Mouse (Mus musculus) thymus, adult 2 months (tissue): ENCODE results near the gene Abca2. TPM values are rescaled to one million over a fixed set of nuclear protein-coding genes. Genes with fewer than 3 reads are reported as not detected.
"Not testable (repeated sequence)": the region's sequence is repeated elsewhere in the genome, so short reads cannot be mapped to it uniquely, and the experiment has no call there.

Experiments used
- DNase-seq: peaks from one replicate; pipeline ENCODE4 v3.0.0; 2021
- H3K27ac ChIP-seq: fragments of 200-500 bp; 2 replicates; pipeline ENCODE4 v1.5.1; 2012; ENCODE audit warnings: low read length, control low read depth; ENCODE audit not compliant: control insufficient read depth, insufficient read depth
- H3K27me3 ChIP-seq: fragments of 200-500 bp; 2 replicates; pipeline ENCODE4 v1.6.1; 2012; ENCODE audit warnings: mild to moderate bottlenecking, low read length, moderate library complexity, mixed read lengths; ENCODE audit not compliant: control insufficient read depth, insufficient read depth
- H3K36me3 ChIP-seq: fragments of 200-500 bp; 2 replicates; pipeline ENCODE4 v1.6.1; 2012; ENCODE audit warnings: mild to moderate bottlenecking, low read length, moderate library complexity; ENCODE audit not compliant: control insufficient read depth, insufficient read depth
- H3K4me1 ChIP-seq: fragments of 200-500 bp; replicated peaks from 2 replicates; pipeline ENCODE4 v1.6.1; 2012; ENCODE audit warnings: low read length; ENCODE audit not compliant: control insufficient read depth, insufficient read depth
- H3K4me3 ChIP-seq: fragments of 200-500 bp; 2 replicates; pipeline ENCODE4 v1.5.1; 2012; ENCODE audit warnings: mild to moderate bottlenecking, low read length, control low read depth, moderate library complexity; ENCODE audit not compliant: control insufficient read depth, insufficient read depth
- CTCF ChIP-seq: fragments of 200-500 bp; IDR thresholded peaks from 2 replicates; pipeline ENCODE4 v1.5.1; 2012; ENCODE audit warnings: mild to moderate bottlenecking, control low read depth, low read length, moderate library complexity, borderline replicate concordance; ENCODE audit not compliant: control insufficient read depth, poor library complexity, insufficient read depth; ENCODE audit errors: extremely low read depth
- POLR2A ChIP-seq: fragments of 200-500 bp; IDR thresholded peaks from 2 replicates; pipeline ENCODE4 v1.6.1; 2012; ENCODE audit warnings: mild to moderate bottlenecking, low read length, control low read depth, moderate library complexity; ENCODE audit not compliant: control insufficient read depth, poor library complexity, insufficient read depth; ENCODE audit errors: extremely low read depth
- WGBS: fragments of 180-500 bp; shearing (Covaris S2); methylation state at CpG from one replicate; pipeline ENCODE4 v1.1.7; 2018; 5-methylcytosine and 5-hydroxymethylcytosine counted together
- polyA plus RNA-seq: library from polyadenylated mRNA; depleted of rRNA; stranded (reverse); fragments of >200 nt; gene quantifications from 2 replicates; pipeline ENCODE4 v1.2.3, GENCODE M21; 2012

Gene Abca2
- polyA plus RNA-seq, 1 experiment = 86.6 TPM

DNA sequence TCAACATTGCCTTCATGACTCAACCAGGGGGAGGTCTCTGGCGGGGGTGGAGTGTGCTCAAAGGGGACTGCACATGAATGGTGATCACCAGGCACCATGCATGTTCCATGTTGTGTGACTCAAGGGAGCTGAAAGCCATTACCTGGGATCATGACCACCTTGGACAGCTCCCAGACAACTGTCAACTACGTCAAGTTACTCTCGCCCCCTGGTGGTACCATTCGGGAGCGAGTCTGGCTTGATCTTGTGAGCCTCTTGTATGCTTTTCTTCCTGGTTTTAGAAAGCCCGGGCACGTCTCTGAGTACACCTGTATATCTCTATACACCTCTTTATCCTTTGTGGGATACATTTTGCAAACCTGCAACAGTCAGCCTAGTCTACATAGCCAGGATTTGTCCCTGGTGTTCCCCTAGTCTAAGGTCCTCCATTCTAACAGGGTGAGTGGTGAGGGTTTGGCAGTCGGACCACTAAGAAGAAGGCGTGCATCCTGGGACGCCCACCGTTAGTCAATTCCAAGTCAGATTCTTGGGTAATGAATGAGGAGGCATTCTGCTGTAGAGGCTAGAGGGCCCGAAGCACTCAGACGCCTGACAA lies 26.0 kb upstream of the Abca2 start:
- H3K4me1 ChIP-seq = peaks cover 14% of the 10 kb centered on the region
- peak; percentile 84 for DNase-seq
- H3K4me3 ChIP-seq = peak overlapping the region; percentile 38
- peaks cover 18% of the 10 kb centered on the region; the same call in 1 of the 2 replicates for H3K27me3 ChIP-seq
- no peak overlapping the region for H3K27ac ChIP-seq
- H3K36me3 ChIP-seq = no peaks in the 10 kb centered on the region
- TF ChIP-seq CTCF (peak; percentile 59; the same call in 1 of the 2 replicates), POLR2A (no peak)
- 2% methylated on average over 13 of the region's 13 CpGs for WGBS

- DNase-seq = peak; percentile 47
- Histone ChIP-seq H3K27ac (no peak overlapping the region), H3K36me3 (no peaks in the 10 kb centered on the region), H3K4me3 (peak overlapping the region; percentile 38), H3K27me3 (peaks cover 18% of the 10 kb centered on the region; the same call in 1 of the 2 replicates), H3K4me1 (peaks cover 14% of the 10 kb centered on the region)
- TF ChIP-seq CTCF (no peak), POLR2A (no peak)
- WGBS = 8% methylated on average over 54 of the region's 54 CpGs
Observed at GRCm38 (mm10) chr2:25402972-25403601, 25.4 kb upstream of the Abca2 start.

DNA sequence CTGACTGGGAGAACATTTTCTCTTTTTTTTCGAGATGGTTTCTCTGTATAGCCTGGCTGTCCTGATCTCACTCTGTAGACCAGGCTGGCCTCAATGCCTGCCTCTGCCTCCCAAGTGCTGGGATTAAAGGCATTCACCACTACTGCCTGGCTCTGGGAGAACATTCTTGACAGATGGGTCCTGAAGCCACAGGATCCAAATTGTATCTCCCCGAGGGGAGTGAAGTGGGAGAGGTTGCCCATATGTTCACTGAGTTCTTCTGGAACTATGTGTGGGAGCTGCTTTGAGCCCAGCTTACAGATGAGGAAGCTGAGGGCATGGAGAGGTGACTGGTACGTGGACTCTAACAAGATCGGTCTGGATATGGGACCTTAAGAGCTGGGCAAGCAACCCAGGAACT lies 24.5 kb upstream of the Abca2 start:
- Histone ChIP-seq H3K36me3 (no peaks in the 10 kb centered on the region), H3K27me3 (peaks cover 18% of the 10 kb centered on the region; the same call in 1 of the 2 replicates), H3K4me1 (peaks cover 14% of the 10 kb centered on the region), H3K27ac (no peak overlapping the region), H3K4me3 (no peak overlapping the region)
- no peak for TF ChIP-seq CTCF
- TF ChIP-seq POLR2A = no peak
- 92% methylated on average over 4 of the region's 4 CpGs for WGBS
- no peak for DNase-seq

DNA sequence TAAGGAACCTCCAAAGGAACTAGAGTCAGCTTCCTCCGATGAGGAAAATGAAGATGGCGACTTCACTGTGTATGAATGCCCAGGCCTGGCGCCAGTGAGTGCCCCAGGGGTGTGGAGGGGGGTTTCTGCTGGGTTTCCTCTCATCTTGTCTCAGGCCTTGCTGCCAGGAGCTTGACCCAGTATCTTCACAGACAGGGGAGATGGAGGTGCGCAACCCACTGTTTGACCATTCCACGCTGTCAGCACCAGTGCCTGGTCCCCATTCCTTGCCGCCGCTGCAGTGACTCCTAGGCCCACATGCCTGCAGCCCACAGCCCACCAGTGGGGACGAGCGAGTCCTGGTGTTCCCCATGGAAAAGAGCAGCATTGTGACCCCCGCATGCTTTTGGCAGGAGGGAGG lies 19.6 kb upstream of the Abca2 start:
- 94% methylated on average over 10 of the region's 10 CpGs for WGBS
- peaks cover 3% of the 10 kb centered on the region; the same call in 1 of the 2 replicates for H3K27me3 ChIP-seq

DNA sequence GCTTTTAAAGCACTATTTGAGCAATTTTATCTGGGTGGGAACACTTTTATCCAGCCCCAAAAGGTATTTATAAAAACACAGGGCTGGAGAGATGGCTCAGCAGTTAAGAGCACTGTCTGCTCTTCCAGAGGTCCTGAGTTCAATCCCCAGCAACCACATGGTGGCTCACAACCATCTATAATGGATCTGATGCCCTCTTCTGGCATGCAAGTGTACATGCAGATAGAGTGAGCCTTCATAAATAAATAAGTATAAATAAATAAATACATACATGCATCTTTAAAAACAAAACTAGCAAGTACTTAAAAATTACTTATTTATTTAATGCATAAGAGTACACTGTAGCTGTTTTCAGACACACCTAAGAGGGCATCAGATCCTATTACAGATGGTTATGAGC lies 15.1 kb upstream of the Abca2 start:
- not testable (repeated sequence) for H3K27me3 ChIP-seq, DNase-seq, H3K4me1 ChIP-seq, H3K36me3 ChIP-seq, H3K4me3 ChIP-seq, H3K27ac ChIP-seq

More for the DNA sequence above, 19.6 kb upstream of the Abca2 start:
- no peak for DNase-seq
- TF ChIP-seq POLR2A = no peak
- no peak for TF ChIP-seq CTCF
- Histone ChIP-seq H3K4me1 (no peaks in the 10 kb centered on the region), H3K4me3 (no peak overlapping the region), H3K27ac (no peak overlapping the region), H3K36me3 (no peaks in the 10 kb centered on the region)

- Histone ChIP-seq H3K27ac (no peak overlapping the region), H3K4me3 (no peak overlapping the region), H3K27me3 (no peaks in the 10 kb centered on the region), H3K4me1 (peaks cover 4% of the 10 kb centered on the region), H3K36me3 (no peaks in the 10 kb centered on the region)
- WGBS = 72% methylated on average over 3 of the region's 3 CpGs
- TF ChIP-seq CTCF (no peak), POLR2A (no peak)
- no peak for DNase-seq
Observed at GRCm38 (mm10) chr2:25417426-25417825, 11.1 kb upstream of the Abca2 start.
